Mouse (Mus musculus): ENCODE data around the gene St6gal1.

DNA sequence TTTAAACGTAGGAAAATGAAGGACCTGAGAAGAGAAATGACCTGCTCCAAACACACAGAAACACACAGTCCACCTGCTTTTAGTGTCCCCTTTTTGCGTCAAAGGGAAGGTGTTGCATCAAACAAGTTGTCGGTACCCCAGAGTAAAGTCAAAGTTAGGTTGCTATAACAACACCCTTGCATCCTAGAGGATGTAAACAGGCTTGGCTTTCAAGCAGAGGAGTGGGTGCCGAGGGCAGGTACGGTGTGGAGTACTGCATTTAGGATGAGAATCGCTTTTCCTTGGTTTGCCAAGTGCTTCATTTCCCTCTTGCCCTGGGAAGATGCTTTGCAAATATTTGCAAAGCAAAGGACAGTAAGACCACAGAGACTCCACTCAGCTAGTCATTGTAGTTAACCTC, 3.3 kb downstream of the St6gal1 start:
- no peak for TF ChIP-seq POLR2A (IDR thresholded peaks at IDR 0.05; ENCODE audit: borderline replicate concordance, extremely low read depth, insufficient read depth, insufficient read length, poor library complexity, severe bottlenecking)
- no peak for TF ChIP-seq CTCF (IDR thresholded peaks at IDR 0.05; ENCODE audit: borderline replicate concordance, extremely low read depth, insufficient read depth, insufficient read length)

All from brain, embryonic 14.5 days (tissue).